Mouse (Mus musculus) layer of hippocampus, postnatal 10 days (tissue): Measurements from ENCODE around the gene Aqp7. TPM values are rescaled to one million over a fixed set of nuclear protein-coding genes. Genes with fewer than 3 reads are reported as not detected.

Source experiments
- DNase-seq, 2 experiments: peaks; one replicate each; pipeline ENCODE4 v3.0.0; 2021; ENCODE audit warnings: low spot score in 2 of 2
- microRNA-seq, 2 experiments: library from miRNA; unstranded; fragments of <30 nt; microRNA quantifications; one replicate each; pipeline ENCODE4 v1.2.0; 2021
- total RNA-seq, 2 experiments: library from RNA; stranded (reverse); gene quantifications; 2 replicates each; pipeline ENCODE4 v1.2.3; 2021

Aqp7 gene
- total RNA-seq, 2 experiments from 2014 or later, result 0.20 TPM; not detected in 1

- no peak for DNase-seq
Observed at GRCm38 (mm10) chr4:41000842-41001639, 46.9 kb downstream of the Aqp7 start.

GRCm38 (mm10) chr4:41000271-41000670 lies 47.7 kb downstream of the Aqp7 start:
- no peak for DNase-seq

- no peak for DNase-seq
Observed at GRCm38 (mm10) chr4:40997916-40998315, 50.0 kb downstream of the Aqp7 start.

GRCm38 (mm10) chr4:40996302-40996701 lies 51.6 kb downstream of the Aqp7 start:
- no peak for DNase-seq

GRCm38 (mm10) chr4:40989633-40990032 lies 58.3 kb downstream of the Aqp7 start:
- DNase-seq, result no peak

- DNase-seq, result no peak
Observed at GRCm38 (mm10) chr4:40983686-40984085, 64.3 kb downstream of the Aqp7 start.

Small RNA genes lying within 50 kb of the gene (microRNA-seq; reads per million reads assigned to microRNA genes)
- gene Mir3094, result 1.1 to 2.5 reads per million in 2 experiments

Other genes with a start within 250 kb of the Aqp7 start
- gene B4galt1, start 194.1 kb downstream of the Aqp7 start, total RNA-seq, result 1 to 10 TPM; 6.5 to 7.0 TPM
- not detected for gene Spink4, start 128.1 kb downstream of the Aqp7 start, total RNA-seq
- gene Bag1, start 99.8 kb downstream of the Aqp7 start, total RNA-seq, result 100 to 1,000 TPM; 163 to 170 TPM
- gene Chmp5, start 99.7 kb downstream of the Aqp7 start, total RNA-seq, result 10 to 100 TPM; 71.9 to 75.3 TPM
- gene Nfx1, start 77.2 kb downstream of the Aqp7 start, total RNA-seq, result 10 to 100 TPM; 61.5 to 64.2 TPM
- gene Aqp3, start 50.0 kb upstream of the Aqp7 start, total RNA-seq, result under 1 TPM in 1 of 2 experiments, not detected in 1; 0.67 TPM
- gene Nol6, start 76.3 kb upstream of the Aqp7 start, total RNA-seq, result 10 to 100 TPM; 86.2 to 87.7 TPM
- gene Ube2r2, start 87.6 kb upstream of the Aqp7 start, total RNA-seq, result 10 to 100 TPM; 84.2 to 84.4 TPM
- gene Ubap2, start 227.0 kb upstream of the Aqp7 start, total RNA-seq, result 10 to 100 TPM; 46.7 to 57.3 TPM